Mouse (Mus musculus) midbrain, postnatal 0 days (tissue): ENCODE data around the gene Irf3. TPM values are rescaled to one million over a fixed set of nuclear protein-coding genes. Genes with fewer than 3 reads are reported as not detected.
"Not testable (repeated sequence)": the region's sequence is repeated elsewhere in the genome, so short reads cannot be mapped to it uniquely, and the experiment has no call there.

ENCODE experiments used
- ATAC-seq: fragments of 200-750 bp; cut with Nextera tagmentation; 2 replicates; pipeline ENCODE4 v1.8.0; 2017; ENCODE audit warnings: moderate number of reproducible peaks, mild to moderate bottlenecking, moderate TSS enrichment, moderate library complexity; ENCODE audit not compliant: low FRiP score
- DNase-seq: peaks from one replicate; pipeline ENCODE4 v3.0.0-alpha.2; 2015; ENCODE audit warnings: low spot score
- H3K27ac ChIP-seq: fragments of 300-500 bp; sonication (generic); 2 replicates; pipeline ENCODE4 v1.5.1; 2014; ENCODE audit warnings: low read depth, mild to moderate bottlenecking, low read length, mixed read lengths
- H3K27me3 ChIP-seq: fragments of 300-500 bp; sonication (generic); 2 replicates; pipeline ENCODE4 v1.6.1; 2014; ENCODE audit warnings: low read length, control low read depth, mixed read lengths; ENCODE audit not compliant: insufficient read depth
- H3K36me3 ChIP-seq: fragments of 300-500 bp; sonication (generic); 2 replicates; pipeline ENCODE4 v1.6.1; 2014; ENCODE audit warnings: low read length, control low read depth, mixed read lengths; ENCODE audit not compliant: insufficient read depth
- H3K4me1 ChIP-seq: fragments of 300-500 bp; sonication (generic); 2 replicates; pipeline ENCODE4 v1.6.1; 2014; ENCODE audit warnings: mild to moderate bottlenecking, control low read depth, antibody characterized with exemption, low read length, mixed read lengths; ENCODE audit not compliant: insufficient read depth
- H3K4me2 ChIP-seq: fragments of 300-500 bp; sonication (generic); 2 replicates; pipeline ENCODE4 v1.6.1; 2014; ENCODE audit warnings: low read depth, mild to moderate bottlenecking, low read length, mixed read lengths; ENCODE audit not compliant: poor library complexity, severe bottlenecking
- H3K4me3 ChIP-seq: fragments of 300-500 bp; sonication (generic); 2 replicates; pipeline ENCODE4 v1.5.1; 2014; ENCODE audit warnings: low read depth, mild to moderate bottlenecking, low read length, moderate library complexity
- H3K9ac ChIP-seq: fragments of 300-500 bp; sonication (generic); replicated peaks from 2 replicates; pipeline ENCODE4 v1.6.1; 2014; ENCODE audit warnings: mild to moderate bottlenecking, low read length, moderate library complexity, mixed read lengths; ENCODE audit not compliant: poor library complexity, severe bottlenecking
- H3K9me3 ChIP-seq: fragments of 300-500 bp; sonication (generic); 2 replicates; pipeline ENCODE4 v1.6.1; 2016; ENCODE audit warnings: low read length, control low read depth
- CTCF ChIP-seq: IDR thresholded peaks from 2 replicates; pipeline ENCODE4 v1.5.1; 2016; ENCODE audit warnings: antibody characterized with exemption, mild to moderate bottlenecking
- WGBS: fragments of 180-500 bp; shearing (Covaris S2); extraction: QIAGEN DNeasy Blood & Tissue Kit; methylation state at CpG from one replicate; pipeline ENCODE4 v1.1.7; 2014; 5-methylcytosine and 5-hydroxymethylcytosine counted together
- polyA plus RNA-seq: library from polyadenylated mRNA; unstranded; fragments of >200 nt; fragmentation: Nextera tagmentation; extraction: Ambion mirVana; gene quantifications from 2 replicates; pipeline ENCODE4 v1.2.1, GENCODE M21; 2015
- total RNA-seq: library from RNA; depleted of rRNA; stranded (reverse); fragments of >200 nt; gene quantifications from 2 replicates; pipeline ENCODE4 v1.2.3, GENCODE M21; 2014

The Irf3 gene
- total and polyA plus RNA-seq, 2 experiments from 2014 or later, result 25.6 to 37.2 TPM

- no peaks in the 10 kb centered on the region for H3K27me3 ChIP-seq
- H3K36me3 ChIP-seq, result peaks cover 10% of the 10 kb centered on the region
- H3K27ac ChIP-seq, result peak within 1 kb of the TSS; percentile 69
- no peaks in the 10 kb centered on the region for H3K9me3 ChIP-seq
- H3K4me3 ChIP-seq, result peak within 1 kb of the TSS; percentile 84
- ATAC-seq (peak; percentile 60), DNase-seq (peak; percentile 95)
- H3K9ac ChIP-seq, result peak within 1 kb of the TSS; percentile 52
- H3K4me2 ChIP-seq, result peak within 1 kb of the TSS; percentile 93
- TF ChIP-seq CTCF, result 0 out of 2 replicates have a peak, but pooled peaks have one; percentile 30
- under 1% methylated on average over 33 of the region's 36 CpGs for WGBS
- H3K4me1 ChIP-seq, result peaks cover 10% of the 10 kb centered on the region; the same call in 1 of the 2 replicates
Observed at GRCm38 (mm10) chr7:45017242-45018061, 20.0 kb downstream of the Irf3 start, which contains the start of gene Rras. Gene Rras, plus strand, starts transcription at chr7:45017961.

- no peaks in the 10 kb centered on the region for H3K36me3 ChIP-seq
- DNase-seq, result no peak
- no peak for ATAC-seq
- H3K27me3 ChIP-seq, result no peaks in the 10 kb centered on the region
- 47% methylated on average over 8 of the region's 8 CpGs for WGBS
- H3K4me3 ChIP-seq, result 0 out of 2 replicates have a peak overlapping the region, but pooled peaks have one; percentile 2
- no peak overlapping the region for H3K27ac ChIP-seq
- H3K9me3 ChIP-seq, result no peaks in the 10 kb centered on the region
- TF ChIP-seq CTCF, result no peak
- H3K4me1 ChIP-seq, result peaks cover 10% of the 10 kb centered on the region; the same call in 1 of the 2 replicates
- H3K4me2 ChIP-seq, result 0 out of 2 replicates have a peak overlapping the region, but pooled peaks have one; percentile 9
- H3K9ac ChIP-seq, result no peak overlapping the region
Observed at GRCm38 (mm10) chr7:45019031-45019571, 21.7 kb downstream of the Irf3 start.

GRCm38 (mm10) chr7:45020225-45020624 is 22.8 kb downstream of the Irf3 start:
- Histone ChIP-seq H3K4me1 (peaks cover 5% of the 10 kb centered on the region; the same call in 1 of the 2 replicates), H3K4me2 (no peak overlapping the region), H3K27me3 (no peaks in the 10 kb centered on the region), H3K27ac (no peak overlapping the region), H3K36me3 (no peaks in the 10 kb centered on the region), H3K9ac (no peak overlapping the region), H3K4me3 (no peak overlapping the region), H3K9me3 (no peaks in the 10 kb centered on the region)
- ATAC-seq (no peak), DNase-seq (no peak)
- WGBS, result 79% methylated on average over 9 of the region's 9 CpGs
- TF ChIP-seq CTCF, result no peak

- not testable (repeated sequence) for DNase-seq, H3K27ac ChIP-seq, H3K4me1 ChIP-seq, H3K9me3 ChIP-seq, H3K27me3 ChIP-seq, H3K9ac ChIP-seq, ATAC-seq, H3K4me2 ChIP-seq, H3K4me3 ChIP-seq
- H3K36me3 ChIP-seq, result peaks cover 17% of the 10 kb centered on the region
- WGBS, result 75% methylated on average over 5 of the region's 5 CpGs
- TF ChIP-seq CTCF, result peak; percentile 47
Observed at GRCm38 (mm10) chr7:45023711-45024110, 26.3 kb downstream of the Irf3 start.

GRCm38 (mm10) chr7:45024281-45025248 is 27.1 kb downstream of the Irf3 start:
- ATAC-seq, result no peak
- Histone ChIP-seq H3K27me3 (no peaks in the 10 kb centered on the region), H3K27ac (no peak overlapping the region; the same call in 1 of the 2 replicates), H3K4me1 (peaks cover 3% of the 10 kb centered on the region; the same call in 1 of the 2 replicates), H3K4me3 (no peak overlapping the region), H3K9me3 (no peaks in the 10 kb centered on the region), H3K9ac (no peak overlapping the region), H3K36me3 (peaks cover 25% of the 10 kb centered on the region), H3K4me2 (no peak overlapping the region)
- no peak; the same call in 1 of the 2 replicates for TF ChIP-seq CTCF
- no peak for DNase-seq
- 87% methylated on average over 15 of the region's 15 CpGs for WGBS
